In genomic region chr1:90962994-90963393, GRCm38 (mm10) we compare ENCODE assay signal across 11 mouse cellular contexts. TPM values are rescaled to one million over a fixed set of nuclear protein-coding genes. Genes with fewer than 3 reads are reported as not detected.
A peak's percentile ranks its signal among the peaks of the same experiment; 100 is the strongest.
DNase-seq lines count a peak whose midpoint lies in the region; ATAC-seq and TF ChIP-seq lines count a peak whose summit lies in the region.
"Had no signal": no experiment of that assay in that cellular context is flagged by ENCODE, and none has a peak within 500 bp of the region (broad histone marks: within the 10 kb centered on the region; RNA-seq: fewer than 3 reads in every experiment).

No protein-coding gene starts in this region.

- DNase-seq in heart, adult 2 months = no peak
- DNase-seq in midbrain, embryonic 11.5 days (ENCODE audit: low spot score, missing footprints) = no peak
- peak; percentile 27 for DNase-seq in yolk sac, embryonic 10.5 days (ENCODE audit: low spot score)
- DNase-seq in right cerebral cortex, postnatal 4 days = no peak
- DNase-seq: heart, postnatal 4 days; thymus, adult 18-20 months had no signal

- H3K27me3 ChIP-seq in heart, embryonic 12.5 days (replicated peaks) = peaks cover 38% of the 10 kb centered on the region
- no peaks in the 10 kb centered on the region for H3K27me3 ChIP-seq in heart, adult 2 months (ENCODE audit: control insufficient read depth, insufficient read depth, low read length)
- H3K27me3 ChIP-seq in midbrain, embryonic 16.5 days (ENCODE audit: control insufficient read depth, insufficient read depth, low read depth, low read length) = peaks cover 2% of the 10 kb centered on the region; the same call in 1 of the 2 replicates
- no peaks in the 10 kb centered on the region for H3K27me3 ChIP-seq in midbrain, embryonic 11.5 days (ENCODE audit: control insufficient read depth, insufficient read depth, low read length)
- H3K27me3 ChIP-seq in kidney, embryonic 15.5 days = peaks cover 11% of the 10 kb centered on the region

- TF ChIP-seq CTCF in heart, adult 2 months (IDR thresholded peaks at IDR 0.05) = no peak

- H3K9ac ChIP-seq in heart, embryonic 12.5 days = no peak overlapping the region
- no peak overlapping the region for H3K9ac ChIP-seq in heart, adult 2 months (ENCODE audit: low read depth, low read length)
- H3K9ac ChIP-seq in midbrain, embryonic 16.5 days (ENCODE audit: low read depth, low read length) = no peak overlapping the region
- no peak overlapping the region for H3K9ac ChIP-seq in midbrain, embryonic 11.5 days (ENCODE audit: low read length)
- H3K9ac ChIP-seq in kidney, embryonic 15.5 days = no peak overlapping the region

- WGBS in heart, embryonic 12.5 days = 30% methylated on average over 3 of the region's 3 CpGs
- WGBS in heart, adult 2 months = 16% methylated on average over 3 of the region's 3 CpGs
- 9% methylated on average over 3 of the region's 3 CpGs for WGBS in midbrain, embryonic 16.5 days
- WGBS in midbrain, embryonic 11.5 days = 60% methylated on average over 3 of the region's 3 CpGs
- WGBS in kidney, embryonic 15.5 days = 17% methylated on average over 3 of the region's 3 CpGs

- H3K4me2 ChIP-seq in heart, embryonic 12.5 days = no peak overlapping the region
- no peak overlapping the region for H3K4me2 ChIP-seq in midbrain, embryonic 16.5 days (ENCODE audit: low read length)
- H3K4me2 ChIP-seq in midbrain, embryonic 11.5 days = no peak overlapping the region
- H3K4me2 ChIP-seq in kidney, embryonic 15.5 days = no peak overlapping the region

- no peak for TF ChIP-seq EP300 in heart, adult 2 months (IDR thresholded peaks at IDR 0.05; ENCODE audit: insufficient read depth, low read depth, low read length)

- no peaks in the 10 kb centered on the region for H3K79me2 ChIP-seq in heart, adult 2 months (replicated peaks; ENCODE audit: control insufficient read depth, insufficient read depth, low read length)

- intact Hi-C loops in heart, adult 2 months (cut with DNase I) = no loop called here

- H3K4me3 ChIP-seq in heart, embryonic 12.5 days = no peak overlapping the region
- H3K4me3 ChIP-seq in heart, adult 2 months = no peak overlapping the region
- no peak overlapping the region for H3K4me3 ChIP-seq in midbrain, embryonic 16.5 days (ENCODE audit: low read depth, low read length)
- no peak overlapping the region for H3K4me3 ChIP-seq in midbrain, embryonic 11.5 days (ENCODE audit: low read depth, low read length)
- no peak overlapping the region for H3K4me3 ChIP-seq in kidney, embryonic 15.5 days (replicated peaks)

- H3K36me3 ChIP-seq in heart, embryonic 12.5 days = no peaks in the 10 kb centered on the region
- no peaks in the 10 kb centered on the region for H3K36me3 ChIP-seq in heart, adult 2 months (ENCODE audit: control insufficient read depth, insufficient read depth, low read length)
- no peaks in the 10 kb centered on the region for H3K36me3 ChIP-seq in midbrain, embryonic 16.5 days (ENCODE audit: control insufficient read depth, insufficient read depth, low read length)
- H3K36me3 ChIP-seq in midbrain, embryonic 11.5 days (ENCODE audit: control insufficient read depth, insufficient read depth, low read length) = no peaks in the 10 kb centered on the region
- H3K36me3 ChIP-seq in kidney, embryonic 15.5 days = no peaks in the 10 kb centered on the region

- no peaks in the 10 kb centered on the region for H3K9me3 ChIP-seq in heart, embryonic 12.5 days (replicated peaks)
- no peaks in the 10 kb centered on the region for H3K9me3 ChIP-seq in midbrain, embryonic 16.5 days (replicated peaks; ENCODE audit: control insufficient read depth, low read length, poor library complexity, severe bottlenecking)
- H3K9me3 ChIP-seq in midbrain, embryonic 11.5 days (ENCODE audit: control insufficient read depth, low read length) = no peaks in the 10 kb centered on the region
- no peaks in the 10 kb centered on the region for H3K9me3 ChIP-seq in kidney, embryonic 15.5 days (replicated peaks)

- ATAC-seq in heart, embryonic 12.5 days (ENCODE audit: insufficient number of reproducible peaks, low FRiP score) = peak; percentile 27; the same call in 1 of the 2 replicates
- peak; percentile 51; the same call in 1 of the 2 replicates for ATAC-seq in midbrain, embryonic 16.5 days
- no peak for ATAC-seq in midbrain, embryonic 11.5 days (ENCODE audit: low FRiP score)
- ATAC-seq in kidney, embryonic 15.5 days (replicated peaks; ENCODE audit: low FRiP score) = peak; percentile 74
- ATAC-seq in erythroid progenitor cell, adult 5-6 weeks (replicated peaks; ENCODE audit: low FRiP score, poor library complexity, severe bottlenecking) = no peak

- H3K27ac ChIP-seq in heart, embryonic 12.5 days (ENCODE audit: poor library complexity, severe bottlenecking) = no peak overlapping the region
- H3K27ac ChIP-seq in heart, adult 2 months = no peak overlapping the region
- H3K27ac ChIP-seq in midbrain, embryonic 16.5 days (ENCODE audit: low read length) = no peak overlapping the region
- no peak overlapping the region for H3K27ac ChIP-seq in midbrain, embryonic 11.5 days (ENCODE audit: low read depth, low read length)
- H3K27ac ChIP-seq in kidney, embryonic 15.5 days = peak overlapping the region; percentile 87

- TF ChIP-seq POLR2A in heart, adult 2 months (IDR thresholded peaks at IDR 0.05; ENCODE audit: insufficient read depth, low read depth, low read length) = no peak

- H3K4me1 ChIP-seq in heart, embryonic 12.5 days (replicated peaks) = peaks cover 10% of the 10 kb centered on the region
- H3K4me1 ChIP-seq in heart, adult 2 months (ENCODE audit: control insufficient read depth, insufficient read depth, low read length) = peaks cover 4% of the 10 kb centered on the region; the same call in 1 of the 2 replicates
- no peaks in the 10 kb centered on the region for H3K4me1 ChIP-seq in midbrain, embryonic 16.5 days (ENCODE audit: control insufficient read depth, insufficient read depth, low read length)
- H3K4me1 ChIP-seq in midbrain, embryonic 11.5 days (ENCODE audit: control insufficient read depth, insufficient read depth, low read length) = no peaks in the 10 kb centered on the region
- H3K4me1 ChIP-seq in kidney, embryonic 15.5 days = peaks cover 17% of the 10 kb centered on the region

RNA-seq across cellular contexts. Expression of gene Rab17, which starts 6.5 kb away (rescaled TPM):
- polyA plus RNA-seq in heart, embryonic 12.5 days (2016; fragmentation: Nextera tagmentation; extraction: Ambion mirVana) = 0.64 and 1.3 TPM in 2 replicates
- 1 to 10 TPM; 1.7 to 2.6 TPM for total RNA-seq in heart, adult 2 months (2021)
- 1.4 and 2.3 TPM in 2 replicates for polyA plus RNA-seq in heart, adult 2 months (2012; rRNA removed)
- 0.17 and 0.19 TPM in 2 replicates for polyA plus RNA-seq in midbrain, embryonic 16.5 days (2015; fragmentation: Nextera tagmentation; extraction: Ambion mirVana)
- not detected in 2 replicates for polyA plus RNA-seq in midbrain, embryonic 11.5 days (2014; fragmentation: Nextera tagmentation; extraction: Ambion mirVana)
- 8.3 and 9.6 TPM in 2 replicates for polyA plus RNA-seq in kidney, embryonic 15.5 days (2015; fragmentation: Nextera tagmentation; extraction: Ambion mirVana)
- not detected in 2 replicates for total RNA-seq in erythroid progenitor cell, adult 5-6 weeks (2015; ENCODE audit: low replicate concordance)
- not detected in 2 replicates for total RNA-seq in erythroid progenitor cell, adult 5-6 weeks (2017; ENCODE audit: low replicate concordance)

RNA-seq across cellular contexts. Expression of gene Prlh, which starts 10.1 kb away (rescaled TPM):
- not detected in 2 replicates for polyA plus RNA-seq in heart, embryonic 12.5 days (2016; fragmentation: Nextera tagmentation; extraction: Ambion mirVana)
- total RNA-seq in heart, adult 2 months (2021) = not detected
- polyA plus RNA-seq in heart, adult 2 months (2012; rRNA removed) = not detected in 2 replicates
- not detected in 2 replicates for polyA plus RNA-seq in midbrain, embryonic 16.5 days (2015; fragmentation: Nextera tagmentation; extraction: Ambion mirVana)
- polyA plus RNA-seq in midbrain, embryonic 11.5 days (2014; fragmentation: Nextera tagmentation; extraction: Ambion mirVana) = not detected in 2 replicates
- not detected in 2 replicates for polyA plus RNA-seq in kidney, embryonic 15.5 days (2015; fragmentation: Nextera tagmentation; extraction: Ambion mirVana)
- not detected in 2 replicates for total RNA-seq in erythroid progenitor cell, adult 5-6 weeks (2015; ENCODE audit: low replicate concordance)
- total RNA-seq in erythroid progenitor cell, adult 5-6 weeks (2017; ENCODE audit: low replicate concordance) = not detected in 2 replicates
- total RNA-seq: heart, postnatal 4 days; left cerebral cortex, adult 8-10 months had no signal

RNA-seq across cellular contexts. Expression of gene Lrrfip1, which starts 35.5 kb away (rescaled TPM):
- 151 and 161 TPM in 2 replicates for polyA plus RNA-seq in heart, embryonic 12.5 days (2016; fragmentation: Nextera tagmentation; extraction: Ambion mirVana)
- total RNA-seq in heart, adult 2 months (2021) = 10 to 100 TPM; 63.5 to 75.5 TPM
- polyA plus RNA-seq in heart, adult 2 months (2012; rRNA removed) = 32.9 and 44.2 TPM in 2 replicates
- 42.7 and 44.4 TPM in 2 replicates for polyA plus RNA-seq in midbrain, embryonic 16.5 days (2015; fragmentation: Nextera tagmentation; extraction: Ambion mirVana)
- polyA plus RNA-seq in midbrain, embryonic 11.5 days (2014; fragmentation: Nextera tagmentation; extraction: Ambion mirVana) = 20.2 and 21.1 TPM in 2 replicates
- polyA plus RNA-seq in kidney, embryonic 15.5 days (2015; fragmentation: Nextera tagmentation; extraction: Ambion mirVana) = 42.6 and 43.9 TPM in 2 replicates
- total RNA-seq in erythroid progenitor cell, adult 5-6 weeks (2015; ENCODE audit: low replicate concordance) = 21.0 and 28.1 TPM in 2 replicates
- total RNA-seq in erythroid progenitor cell, adult 5-6 weeks (2017; ENCODE audit: low replicate concordance) = 17.1 and 22.1 TPM in 2 replicates

RNA-seq across cellular contexts. Expression of gene Mlph, which starts 48.1 kb away (rescaled TPM):
- polyA plus RNA-seq in heart, embryonic 12.5 days (2016; fragmentation: Nextera tagmentation; extraction: Ambion mirVana) = 0.31 and 0.35 TPM in 2 replicates
- total RNA-seq in heart, adult 2 months (2021) = 1 to 10 TPM in 1 of 2 experiments, under 1 TPM in 1; 0.73 to 1.1 TPM
- 0.44 and 0.72 TPM in 2 replicates for polyA plus RNA-seq in heart, adult 2 months (2012; rRNA removed)
- polyA plus RNA-seq in midbrain, embryonic 16.5 days (2015; fragmentation: Nextera tagmentation; extraction: Ambion mirVana) = 0.09 and 0.29 TPM in 2 replicates
- polyA plus RNA-seq in midbrain, embryonic 11.5 days (2014; fragmentation: Nextera tagmentation; extraction: Ambion mirVana) = 0.10 and 0.33 TPM in 2 replicates
- 0.38 and 0.48 TPM in 2 replicates for polyA plus RNA-seq in kidney, embryonic 15.5 days (2015; fragmentation: Nextera tagmentation; extraction: Ambion mirVana)
- not detected in 2 replicates for total RNA-seq in erythroid progenitor cell, adult 5-6 weeks (2015; ENCODE audit: low replicate concordance)
- not detected in 2 replicates for total RNA-seq in erythroid progenitor cell, adult 5-6 weeks (2017; ENCODE audit: low replicate concordance)

Comparison
In these comparisons a context has a peak if more than half of its experiments do, and no peak if none do; other contexts are left out.
1. ATAC-seq: peak in heart, embryonic 12.5 days (single experiment), midbrain, embryonic 16.5 days (single experiment) and kidney, embryonic 15.5 days (single experiment); none in midbrain, embryonic 11.5 days (single experiment) and erythroid progenitor cell, adult 5-6 weeks (single experiment).